12 mouse cellular contexts compared by ENCODE assay signal in the genomic region with DNA sequence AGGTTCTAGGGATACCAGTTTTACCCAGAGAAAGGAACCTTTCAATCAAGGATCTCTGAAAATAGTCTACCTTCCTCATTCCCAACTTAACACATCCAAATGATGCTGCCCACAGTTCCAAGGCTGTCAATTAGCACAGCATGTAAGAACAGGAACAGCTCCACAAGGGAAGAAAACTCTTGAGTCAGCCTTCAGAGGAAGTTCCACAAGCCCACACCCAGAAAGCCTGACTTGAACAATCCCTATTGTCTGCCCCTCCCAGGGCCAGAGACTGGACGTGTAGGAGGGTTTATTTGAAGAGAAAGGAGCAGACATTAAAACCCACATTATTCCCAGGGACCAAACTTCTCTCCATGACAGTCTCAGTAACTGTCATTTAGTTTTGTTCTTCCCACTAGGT. TPM values are rescaled to one million over a fixed set of nuclear protein-coding genes. Genes with fewer than 3 reads are reported as not detected.
DNase-seq lines count a peak whose midpoint lies in the region; ATAC-seq and TF ChIP-seq lines count a peak whose summit lies in the region.
"Had no signal": no experiment of that assay in that cellular context is flagged by ENCODE, and none has a peak within 500 bp of the region (broad histone marks: within the 10 kb centered on the region; RNA-seq: fewer than 3 reads in every experiment).

No protein-coding gene starts in this region.

- no peak for ATAC-seq in kidney, postnatal 0 days (replicated peaks; ENCODE audit: low FRiP score, low read depth)
- ATAC-seq in kidney, embryonic 14.5 days (ENCODE audit: low FRiP score, low TSS enrichment), result no peak
- peak; percentile 55 for ATAC-seq in granulocyte monocyte progenitor cell, adult 5-6 weeks (replicated peaks; ENCODE audit: poor library complexity, severe bottlenecking)
- ATAC-seq: hindbrain, embryonic 16.5 days had no signal

- H3K9me3 ChIP-seq in kidney, postnatal 0 days (replicated peaks; ENCODE audit: low read length), result no peaks in the 10 kb centered on the region
- no peaks in the 10 kb centered on the region for H3K9me3 ChIP-seq in kidney, embryonic 14.5 days (ENCODE audit: control insufficient read depth, low read length)
- H3K9me3 ChIP-seq: neural tube, embryonic 12.5 days had no signal

- no peaks in the 10 kb centered on the region for H3K4me1 ChIP-seq in kidney, postnatal 0 days (replicated peaks; ENCODE audit: insufficient read depth, low read length)
- no peaks in the 10 kb centered on the region for H3K4me1 ChIP-seq in kidney, embryonic 14.5 days (ENCODE audit: control insufficient read depth, insufficient read depth, low read length)
- H3K4me1 ChIP-seq: neural tube, embryonic 12.5 days had no signal

- no peaks in the 10 kb centered on the region for H3K27me3 ChIP-seq in kidney, postnatal 0 days (ENCODE audit: insufficient read depth, low read length)
- no peaks in the 10 kb centered on the region for H3K27me3 ChIP-seq in kidney, embryonic 14.5 days (ENCODE audit: control insufficient read depth, insufficient read depth, low read length)
- H3K27me3 ChIP-seq: limb, embryonic 13.5 days; neural tube, embryonic 12.5 days had no signal

- TF ChIP-seq CTCF in kidney, postnatal 0 days (IDR thresholded peaks at IDR 0.05; ENCODE audit: low read depth), result no peak

- peak overlapping the region; percentile 60 for H3K27ac ChIP-seq in kidney, postnatal 0 days
- H3K27ac ChIP-seq in kidney, embryonic 14.5 days (ENCODE audit: low read depth, low read length), result no peak overlapping the region
- H3K27ac ChIP-seq: limb, embryonic 13.5 days; neural tube, embryonic 12.5 days had no signal

- no peak overlapping the region for H3K4me2 ChIP-seq in kidney, postnatal 0 days (ENCODE audit: low read length)
- H3K4me2 ChIP-seq in kidney, embryonic 14.5 days (replicated peaks; ENCODE audit: low read depth, low read length), result no peak overlapping the region
- H3K4me2 ChIP-seq: limb, embryonic 13.5 days; neural tube, embryonic 12.5 days had no signal

- no peak overlapping the region for H3K4me3 ChIP-seq in kidney, postnatal 0 days (replicated peaks; ENCODE audit: low read depth, low read length)
- H3K4me3 ChIP-seq in kidney, embryonic 14.5 days (ENCODE audit: low read length), result no peak overlapping the region
- H3K4me3 ChIP-seq: limb, embryonic 13.5 days; neural tube, embryonic 12.5 days had no signal

- WGBS in kidney, postnatal 0 days, result 12% methylated on average over 1 of the region's 1 CpGs
- 38% methylated on average over 1 of the region's 1 CpGs for WGBS in kidney, embryonic 14.5 days

- no peak overlapping the region for H3K9ac ChIP-seq in kidney, postnatal 0 days (ENCODE audit: low read depth, low read length)
- H3K9ac ChIP-seq in kidney, embryonic 14.5 days (ENCODE audit: low read depth, low read length), result no peak overlapping the region; the same call in 1 of the 2 replicates
- H3K9ac ChIP-seq: limb, embryonic 13.5 days; neural tube, embryonic 12.5 days had no signal

- H3K36me3 ChIP-seq in kidney, postnatal 0 days (ENCODE audit: insufficient read depth, low read length), result no peaks in the 10 kb centered on the region
- no peaks in the 10 kb centered on the region for H3K36me3 ChIP-seq in kidney, embryonic 14.5 days (ENCODE audit: control insufficient read depth, insufficient read depth, low read length)
- H3K36me3 ChIP-seq: neural tube, embryonic 12.5 days had no signal

- DNase-seq in kidney, postnatal 0 days (ENCODE audit: low spot score), result no peak
- peak; percentile 94 for DNase-seq in R1 (ENCODE audit: low read depth, low spot score)
- DNase-seq in lung, postnatal 36 days, result peak; percentile 62
- no peak for DNase-seq in cerebellum, postnatal 4 days (ENCODE audit: low spot score in 2 of 2)
- DNase-seq in B cell, adult 2 months, result no peak
- DNase-seq in layer of hippocampus, postnatal 10 days (ENCODE audit: low spot score in 2 of 2), result no peak
- DNase-seq: gastrocnemius, postnatal 14 days had no signal

RNA-seq across cellular contexts. Expression of a gene that starts 48.7 kb away (rescaled TPM):
- polyA plus RNA-seq in kidney, postnatal 0 days (2015; fragmentation: Nextera tagmentation; extraction: Ambion mirVana), result 33.8 and 36.9 TPM in 2 replicates
- polyA plus RNA-seq in kidney, embryonic 14.5 days (2014; fragmentation: Nextera tagmentation; extraction: Ambion mirVana), result 59.2 and 89.2 TPM in 2 replicates
- 127 and 129 TPM in 2 replicates for total RNA-seq in granulocyte monocyte progenitor cell, adult 5-6 weeks (2014; fragmentation: Nextera tagmentation)
- 162 and 174 TPM in 2 replicates for total RNA-seq in granulocyte monocyte progenitor cell, adult 5-6 weeks (2017)
- total RNA-seq in layer of hippocampus, postnatal 10 days (2021), result 100 to 1,000 TPM; 242 to 248 TPM

Comparison
In these comparisons a context has a peak if more than half of its experiments do, and no peak if none do; other contexts are left out.
1. DNase-seq: peak in R1 (single experiment) and lung, postnatal 36 days (single experiment); none in kidney, postnatal 0 days (single experiment), cerebellum, postnatal 4 days (0 of 2), B cell, adult 2 months (0 of 2) and layer of hippocampus, postnatal 10 days (0 of 2).